Mouse (Mus musculus): Measurements from ENCODE around the gene Tmem184c. TPM values are rescaled to one million over a fixed set of nuclear protein-coding genes. Genes with fewer than 3 reads are reported as not detected.

The Tmem184c gene
- polyA plus RNA-seq, 1 experiment from 2014 or later = 5.6 TPM

DNA sequence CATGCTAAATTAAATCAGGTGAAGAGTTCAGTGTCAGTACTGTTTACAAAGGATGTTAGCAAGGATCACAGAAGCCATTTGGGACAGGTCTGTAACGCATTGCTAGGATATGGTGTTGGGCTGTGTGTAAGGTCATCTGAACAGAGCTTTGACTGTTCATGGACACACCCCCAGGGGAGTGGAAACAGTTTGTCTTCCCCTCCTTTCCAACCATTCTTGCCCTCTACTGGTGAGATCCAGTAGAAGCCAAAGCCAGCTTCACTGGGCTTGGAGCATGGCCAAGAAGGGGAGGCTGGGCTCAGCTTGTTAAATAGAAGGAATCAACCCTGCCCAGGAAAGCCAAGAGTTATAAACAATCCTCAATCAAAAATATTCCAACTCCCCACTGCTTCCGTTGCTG, 7.4 kb upstream of the Tmem184c start:
- Histone ChIP-seq H3K27me3 (no peaks in the 10 kb centered on the region), H3K9ac (no peak overlapping the region), H3K36me3 (no peaks in the 10 kb centered on the region), H3K4me1 (replicated peaks) (no peaks in the 10 kb centered on the region), H3K4me2 (no peak overlapping the region), H3K4me3 (replicated peaks) (no peak overlapping the region), H3K27ac (no peak overlapping the region), H3K9me3 (replicated peaks) (no peaks in the 10 kb centered on the region)
- ATAC-seq (ENCODE audit: low read depth) (no peak), DNase-seq (no peak)
- 53% methylated on average over 2 of the region's 2 CpGs for WGBS (ENCODE audit: insufficient replicate concordance)

DNA sequence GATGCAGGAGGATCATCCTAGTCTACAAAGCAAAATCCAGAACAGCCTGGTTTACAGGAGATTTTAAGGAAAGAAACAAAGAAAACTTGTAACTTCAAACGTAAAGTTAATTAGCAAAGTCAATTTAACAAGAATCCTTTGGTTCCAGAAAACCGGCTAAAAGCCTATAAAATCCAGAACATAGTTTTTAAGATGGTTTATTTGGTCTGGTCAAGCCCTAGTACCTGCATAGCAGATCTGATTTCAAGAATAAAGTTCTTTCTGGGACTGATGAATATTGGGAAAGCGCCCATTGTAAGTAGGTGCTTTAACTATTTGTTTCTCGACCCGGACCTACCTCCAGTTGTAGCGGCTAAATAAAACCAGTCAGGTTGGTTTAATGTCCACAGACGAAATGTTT, 877 bp downstream of the Tmem184c start:
- WGBS (ENCODE audit: insufficient replicate concordance) = 18% methylated on average over 7 of the region's 7 CpGs
- peak overlapping the region; percentile 62 for H3K9ac ChIP-seq

DNA sequence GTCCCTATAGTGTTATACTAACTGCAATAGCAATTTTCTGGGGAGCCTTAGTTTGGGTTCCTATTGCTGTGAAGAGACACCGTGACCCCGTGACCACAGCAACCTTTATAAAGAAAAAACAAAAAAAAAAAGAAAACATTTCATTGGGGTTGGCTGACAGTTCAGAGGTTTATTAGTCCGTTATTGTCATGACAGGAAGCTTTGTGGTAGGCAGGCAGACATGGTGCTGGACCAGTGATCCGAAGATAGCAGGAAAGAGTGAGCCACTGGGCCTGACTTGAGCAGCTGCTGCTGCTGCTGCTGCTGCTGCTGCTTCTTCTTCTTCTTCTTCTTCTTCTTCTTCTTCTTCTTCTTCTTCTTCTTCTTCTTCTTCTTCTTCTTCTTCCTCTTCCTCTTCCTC, 26.3 kb downstream of the Tmem184c start:
- Histone ChIP-seq H3K27ac (no peak overlapping the region), H3K4me3 (replicated peaks) (no peak overlapping the region), H3K36me3 (peaks cover 19% of the 10 kb centered on the region), H3K9me3 (replicated peaks) (no peaks in the 10 kb centered on the region), H3K27me3 (no peaks in the 10 kb centered on the region), H3K4me2 (no peak overlapping the region), H3K9ac (no peak overlapping the region), H3K4me1 (replicated peaks) (no peaks in the 10 kb centered on the region)
- DNase-seq (no peak), ATAC-seq (ENCODE audit: low read depth) (no peak)
- 22% methylated on average over 4 of the region's 4 CpGs for WGBS (ENCODE audit: insufficient replicate concordance)

More for the DNA sequence above, 877 bp downstream of the Tmem184c start:
- DNase-seq (no peak), ATAC-seq (ENCODE audit: low read depth) (no peak)
- 0 out of 2 replicates have a peak, but pooled peaks cover 13% of the 10 kb centered on the region for H3K27me3 ChIP-seq
- H3K27ac ChIP-seq = no peak overlapping the region
- H3K36me3 ChIP-seq = no peaks in the 10 kb centered on the region
- H3K4me2 ChIP-seq = peak overlapping the region; percentile 83
- H3K9me3 ChIP-seq (replicated peaks) = no peaks in the 10 kb centered on the region
- peak overlapping the region; percentile 69 for H3K4me3 ChIP-seq (replicated peaks)
- H3K4me1 ChIP-seq (replicated peaks) = peaks cover 17% of the 10 kb centered on the region

DNA sequence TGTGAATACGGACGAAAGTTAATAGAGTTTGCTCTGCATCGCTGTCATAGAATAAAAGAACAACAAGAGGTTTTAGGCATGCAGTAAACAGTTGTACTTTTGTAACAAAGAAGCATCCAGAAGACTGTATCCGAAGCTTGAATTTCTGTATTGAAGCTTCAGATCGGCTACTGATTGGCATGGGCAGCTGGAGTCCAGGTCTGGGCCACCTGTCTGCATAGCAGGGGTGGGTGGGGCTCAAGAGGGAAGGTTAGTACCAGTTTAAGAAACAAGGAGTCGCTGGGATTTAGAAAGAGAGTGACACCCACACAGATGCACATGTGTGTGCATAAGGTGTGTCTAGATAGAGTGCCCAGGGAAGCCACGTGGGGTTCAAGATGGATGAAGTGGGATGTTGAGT, 32.8 kb downstream of the Tmem184c start:
- 78% methylated on average over 7 of the region's 7 CpGs for WGBS (ENCODE audit: insufficient replicate concordance)
- Histone ChIP-seq H3K4me2 (no peak overlapping the region), H3K9me3 (replicated peaks) (no peaks in the 10 kb centered on the region), H3K27ac (no peak overlapping the region), H3K4me3 (replicated peaks) (no peak overlapping the region), H3K9ac (no peak overlapping the region), H3K27me3 (no peaks in the 10 kb centered on the region), H3K4me1 (replicated peaks) (no peaks in the 10 kb centered on the region), H3K36me3 (peaks cover 51% of the 10 kb centered on the region)
- DNase-seq (no peak), ATAC-seq (ENCODE audit: low read depth) (no peak)

DNA sequence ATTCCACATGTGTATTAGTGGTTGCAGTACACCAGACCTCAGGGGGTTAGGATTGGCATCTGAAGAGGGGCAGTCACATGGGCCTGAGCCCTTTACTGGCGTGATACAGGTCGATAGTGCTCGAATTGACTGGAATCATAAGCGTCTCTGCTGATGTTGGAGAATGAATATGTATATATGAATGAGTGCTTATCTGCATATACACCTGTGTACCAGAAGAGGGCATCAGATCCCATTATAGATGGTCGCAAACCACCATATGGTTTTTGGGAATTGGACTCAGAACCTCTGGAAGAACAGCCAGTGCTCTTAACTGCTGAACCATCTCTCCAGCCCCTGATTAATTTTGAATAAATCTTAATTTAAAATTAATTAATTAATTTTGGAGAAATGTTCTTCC, 36.3 kb downstream of the Tmem184c start:
- peaks cover 45% of the 10 kb centered on the region for H3K36me3 ChIP-seq
- no peak overlapping the region for H3K4me2 ChIP-seq
- no peak overlapping the region for H3K27ac ChIP-seq
- 70% methylated on average over 5 of the region's 5 CpGs for WGBS (ENCODE audit: insufficient replicate concordance)
- H3K27me3 ChIP-seq = no peaks in the 10 kb centered on the region
- no peaks in the 10 kb centered on the region for H3K4me1 ChIP-seq (replicated peaks)
- H3K4me3 ChIP-seq (replicated peaks) = no peak overlapping the region
- no peak for ATAC-seq (ENCODE audit: low read depth)
- DNase-seq = no peak
- H3K9ac ChIP-seq = no peak overlapping the region
- no peaks in the 10 kb centered on the region for H3K9me3 ChIP-seq (replicated peaks)

DNA sequence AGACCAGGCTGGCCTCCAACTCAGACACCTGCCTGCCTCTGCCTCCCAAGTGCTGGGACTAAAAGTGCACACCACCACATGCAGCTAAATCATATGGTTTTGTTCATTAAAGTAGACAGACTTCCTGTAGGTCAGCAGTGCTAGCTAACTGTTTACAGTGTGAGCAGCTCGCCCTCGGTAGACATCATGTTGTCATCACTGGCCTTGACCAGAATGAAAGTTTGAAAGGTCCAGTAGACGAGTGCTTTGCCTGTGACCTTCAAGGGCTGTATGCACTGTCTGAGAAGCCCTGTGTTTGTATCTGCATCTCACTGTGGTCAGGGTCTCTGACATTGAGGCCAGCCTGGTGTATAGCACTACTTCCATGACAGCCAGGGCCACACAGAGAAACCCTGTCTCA, 49.1 kb downstream of the Tmem184c start:
- no peak overlapping the region for H3K4me3 ChIP-seq (replicated peaks)
- peaks cover 67% of the 10 kb centered on the region for H3K36me3 ChIP-seq
- H3K27me3 ChIP-seq = no peaks in the 10 kb centered on the region
- no peak overlapping the region for H3K4me2 ChIP-seq
- no peak for DNase-seq
- ATAC-seq (ENCODE audit: low read depth) = no peak
- no peaks in the 10 kb centered on the region for H3K9me3 ChIP-seq (replicated peaks)
- WGBS (ENCODE audit: insufficient replicate concordance) = 72% methylated on average over 3 of the region's 3 CpGs
- no peak overlapping the region for H3K27ac ChIP-seq
- H3K9ac ChIP-seq = no peak overlapping the region
- no peaks in the 10 kb centered on the region for H3K4me1 ChIP-seq (replicated peaks)

DNA sequence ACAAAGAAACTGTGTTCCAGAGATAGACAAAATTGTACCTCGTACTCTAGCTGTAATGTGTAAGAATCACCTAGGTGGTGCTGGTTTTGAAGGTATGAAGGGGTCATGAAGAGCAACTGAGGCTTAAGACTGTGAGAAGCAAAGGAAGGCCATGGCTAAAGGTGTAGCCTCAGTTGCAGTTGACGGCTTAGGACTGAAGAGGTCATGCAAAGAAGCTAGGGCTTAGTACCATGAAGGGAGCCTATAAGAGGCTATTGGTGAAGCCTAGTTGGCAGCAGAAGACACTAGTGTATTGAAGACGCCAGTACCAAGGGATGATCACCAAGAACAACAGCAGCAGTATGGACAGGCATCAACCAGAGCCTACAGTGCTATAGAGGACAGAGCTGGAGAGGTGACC, 58.0 kb downstream of the Tmem184c start:
- Histone ChIP-seq H3K36me3 (peaks cover 55% of the 10 kb centered on the region), H3K27ac (no peak overlapping the region), H3K4me3 (replicated peaks) (no peak overlapping the region), H3K27me3 (no peaks in the 10 kb centered on the region), H3K9ac (no peak overlapping the region), H3K9me3 (replicated peaks) (no peaks in the 10 kb centered on the region), H3K4me1 (replicated peaks) (peaks cover 16% of the 10 kb centered on the region), H3K4me2 (no peak overlapping the region)
- DNase-seq (no peak), ATAC-seq (ENCODE audit: low read depth) (no peak)
- 77% methylated on average over 3 of the region's 3 CpGs for WGBS (ENCODE audit: insufficient replicate concordance)

DNA sequence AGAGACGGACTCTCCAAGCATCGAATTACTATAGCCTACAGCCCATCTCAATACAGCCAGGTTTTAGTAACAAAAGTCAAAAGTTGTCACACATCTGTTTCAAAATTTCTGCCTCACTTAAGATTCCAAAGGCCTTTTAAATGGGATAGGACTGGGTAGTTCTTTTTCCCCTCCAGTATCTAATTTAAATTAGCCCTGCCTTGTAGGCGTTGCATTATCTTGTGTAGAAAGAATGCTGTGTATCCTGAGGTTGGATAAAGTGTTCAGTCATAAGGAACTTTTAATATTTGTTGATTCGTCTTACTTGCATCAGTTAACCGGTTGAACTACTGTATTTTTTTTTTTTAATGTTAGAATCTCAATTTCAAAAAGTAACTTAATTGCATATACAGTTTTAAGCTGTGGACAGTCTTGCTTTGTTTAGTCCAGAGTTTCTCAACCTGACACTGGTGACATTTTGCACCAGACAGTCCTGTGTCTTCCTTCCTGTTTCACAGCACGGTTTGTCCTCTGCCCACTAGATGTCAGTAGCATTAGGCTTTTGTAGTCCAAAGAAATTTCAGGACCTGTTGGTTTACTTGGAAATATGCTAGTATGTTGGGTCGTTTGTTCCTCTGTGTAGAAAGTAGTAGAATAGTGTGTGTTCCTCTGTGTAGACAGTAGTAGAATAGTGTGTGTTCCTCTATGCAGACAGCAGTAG, 60.5 kb downstream of the Tmem184c start:
- peak; percentile 32 for DNase-seq
- 10% methylated on average over 7 of the region's 7 CpGs for WGBS (ENCODE audit: insufficient replicate concordance)
- Histone ChIP-seq H3K36me3 (peaks cover 32% of the 10 kb centered on the region), H3K4me3 (replicated peaks) (peak overlapping the region; percentile 87), H3K4me2 (peak overlapping the region; percentile 80), H3K9ac (peak overlapping the region; percentile 93), H3K9me3 (replicated peaks) (no peaks in the 10 kb centered on the region), H3K27ac (peak overlapping the region; percentile 80), H3K27me3 (no peaks in the 10 kb centered on the region), H3K4me1 (replicated peaks) (peaks cover 22% of the 10 kb centered on the region)
- ATAC-seq (ENCODE audit: low read depth) = peak; percentile 21

DNA sequence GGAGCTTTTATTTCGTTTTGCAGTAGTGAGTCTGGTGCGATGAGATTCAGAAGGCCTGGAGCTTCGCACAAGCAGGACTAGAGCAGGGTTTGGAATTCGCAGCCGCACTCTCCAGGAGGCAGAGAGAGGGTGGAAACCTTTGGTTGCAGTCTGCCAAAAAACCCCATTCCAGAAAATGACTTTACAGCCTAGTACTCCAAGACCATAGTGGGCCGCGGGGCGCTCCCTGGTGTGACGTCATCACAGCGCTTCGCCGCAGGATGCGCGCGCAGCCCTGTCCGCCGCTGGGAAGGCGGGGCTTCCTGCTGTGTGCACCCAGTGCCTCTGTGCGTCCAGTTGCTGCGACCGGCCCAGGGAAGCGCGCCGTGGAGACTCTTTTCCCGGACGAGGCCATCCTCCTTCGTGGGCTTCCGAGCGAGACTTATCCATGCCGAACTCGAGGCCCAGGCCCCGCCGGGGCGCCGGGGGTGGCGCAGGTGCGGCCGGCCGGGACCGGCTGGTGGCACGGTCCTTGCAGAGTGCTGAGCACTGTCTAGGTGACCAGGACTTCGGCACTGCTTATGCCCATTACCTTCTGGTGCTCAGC, 61.3 kb downstream of the Tmem184c start, which contains the start of gene Prmt9:
Gene Prmt9 (plus strand): TSS at position 277 of the 586 bp plus-strand sequence.
- ATAC-seq (ENCODE audit: low read depth) (peak; percentile 93), DNase-seq (peak; percentile 88)

More for the DNA sequence above, 61.3 kb downstream of the Tmem184c start, which contains the start of gene Prmt9:
- H3K9me3 ChIP-seq (replicated peaks) = no peaks in the 10 kb centered on the region
- WGBS (ENCODE audit: insufficient replicate concordance) = 4% methylated on average over 42 of the region's 42 CpGs
- peak within 1 kb of the TSS; percentile 87 for H3K4me3 ChIP-seq (replicated peaks)
- H3K27ac ChIP-seq = peak within 1 kb of the TSS; percentile 80
- H3K4me1 ChIP-seq (replicated peaks) = peaks cover 31% of the 10 kb centered on the region
- H3K4me2 ChIP-seq = peak within 1 kb of the TSS; percentile 80
- peaks cover 29% of the 10 kb centered on the region for H3K36me3 ChIP-seq
- H3K9ac ChIP-seq = peak within 1 kb of the TSS; percentile 93
- no peaks in the 10 kb centered on the region for H3K27me3 ChIP-seq

Other genes starting within 250 kb of the Tmem184c start
- 7.9 and 9.7 TPM in 2 replicates for gene Arhgap10, start 92.7 kb downstream of the Tmem184c start, polyA plus RNA-seq (2015; fragmentation: Nextera tagmentation; extraction: Ambion mirVana)
- gene Prmt9, start 61.3 kb downstream of the Tmem184c start, polyA plus RNA-seq (2015; fragmentation: Nextera tagmentation; extraction: Ambion mirVana) = 9.9 and 11.0 TPM in 2 replicates
- 2.4 and 3.8 TPM in 2 replicates for gene Ednra, start 113.8 kb upstream of the Tmem184c start, polyA plus RNA-seq (2015; fragmentation: Nextera tagmentation; extraction: Ambion mirVana)